Mouse (Mus musculus) stomach, embryonic 14.5 days (tissue): ENCODE data around the gene Gm19410. TPM values are rescaled to one million over a fixed set of nuclear protein-coding genes. Genes with fewer than 3 reads are reported as not detected.

Experiments used
- ATAC-seq: fragments of 200-750 bp; cut with Nextera tagmentation; 2 replicates; pipeline ENCODE4 v1.8.0; 2017; ENCODE audit warnings: low read depth, moderate TSS enrichment; ENCODE audit not compliant: insufficient number of reproducible peaks, insufficient read depth, low FRiP score
- H3K27ac ChIP-seq: fragments of 300-500 bp; sonication (generic); 2 replicates; pipeline ENCODE4 v1.5.1; 2014; ENCODE audit warnings: mild to moderate bottlenecking, low read length, moderate library complexity, mixed read lengths
- H3K27me3 ChIP-seq: fragments of 300-500 bp; sonication (generic); 2 replicates; pipeline ENCODE4 v1.6.1; 2014; ENCODE audit warnings: low read length, control low read depth, mixed read lengths; ENCODE audit not compliant: control insufficient read depth, insufficient read depth
- H3K36me3 ChIP-seq: fragments of 300-500 bp; sonication (generic); 2 replicates; pipeline ENCODE4 v1.6.1; 2014; ENCODE audit warnings: mild to moderate bottlenecking, control low read depth, low read length, moderate library complexity, mixed read lengths; ENCODE audit not compliant: control insufficient read depth, insufficient read depth
- H3K4me1 ChIP-seq: fragments of 300-500 bp; sonication (generic); 2 replicates; pipeline ENCODE4 v1.6.1; 2014; ENCODE audit warnings: low read length, control low read depth, mixed read lengths; ENCODE audit not compliant: control insufficient read depth, insufficient read depth
- H3K4me2 ChIP-seq: fragments of 300-500 bp; sonication (generic); replicated peaks from 2 replicates; pipeline ENCODE4 v1.6.1; 2014; ENCODE audit warnings: low read depth, low read length, control low read depth
- H3K4me3 ChIP-seq: fragments of 300-500 bp; sonication (generic); 2 replicates; pipeline ENCODE4 v1.5.1; 2014; ENCODE audit warnings: low read depth, low read length, control low read depth
- H3K9ac ChIP-seq: fragments of 300-500 bp; sonication (generic); replicated peaks from 2 replicates; pipeline ENCODE4 v1.6.1; 2014; ENCODE audit warnings: low read depth, mild to moderate bottlenecking, control low read depth, low read length, moderate library complexity, mixed read lengths
- H3K9me3 ChIP-seq: fragments of 300-500 bp; sonication (generic); 2 replicates; pipeline ENCODE4 v1.6.1; 2016; ENCODE audit warnings: low read depth, low read length, control low read depth; ENCODE audit not compliant: control insufficient read depth
- WGBS: fragments of 180-500 bp; shearing (Covaris S2); extraction: QIAGEN DNeasy Blood & Tissue Kit; methylation state at CpG from one replicate; pipeline ENCODE4 v1.1.7; 2014; 5-methylcytosine and 5-hydroxymethylcytosine counted together
- microRNA-seq: library from miRNA; unstranded; fragments of <30 nt; microRNA quantifications from one replicate; pipeline ENCODE4, GENCODE M21; 2016
- polyA plus RNA-seq: library from polyadenylated mRNA; unstranded; fragments of >200 nt; fragmentation: Nextera tagmentation; extraction: Ambion mirVana; gene quantifications from 2 replicates; pipeline ENCODE4 v1.2.1, GENCODE M21; 2014

The Gm19410 gene
- 0.13 and 0.14 TPM in 2 replicates for polyA plus RNA-seq

- Histone ChIP-seq H3K4me1 (no peaks in the 10 kb centered on the region), H3K9ac (no peak within 1 kb of the TSS), H3K9me3 (no peaks in the 10 kb centered on the region), H3K4me2 (peak within 1 kb of the TSS; percentile 83), H3K27ac (no peak within 1 kb of the TSS), H3K4me3 (peak within 1 kb of the TSS; percentile 31), H3K27me3 (no peaks in the 10 kb centered on the region), H3K36me3 (no peaks in the 10 kb centered on the region)
- peak; percentile 28; the same call in 1 of the 2 replicates for ATAC-seq
- WGBS = 1% methylated on average over 35 of the region's 35 CpGs
Measured at GRCm38 (mm10) chr8:35765499-35766193, at the start of gene Gm19410. Gm19410 (plus strand) TSS chr8:35765790.

GRCm38 (mm10) chr8:35730776-35731175 is 34.8 kb upstream of the Gm19410 start:
- ATAC-seq = no peak
- WGBS = 48% methylated on average over 3 of the region's 3 CpGs
- Histone ChIP-seq H3K27ac (no peak overlapping the region), H3K27me3 (no peaks in the 10 kb centered on the region), H3K9ac (no peak overlapping the region), H3K4me1 (no peaks in the 10 kb centered on the region), H3K4me2 (no peak overlapping the region), H3K36me3 (no peaks in the 10 kb centered on the region), H3K4me3 (no peak overlapping the region), H3K9me3 (no peaks in the 10 kb centered on the region)

- 62% methylated on average over 3 of the region's 3 CpGs for WGBS
- no peak overlapping the region for H3K4me3 ChIP-seq
- ATAC-seq = no peak
Measured at GRCm38 (mm10) chr8:35735438-35735837, 30.2 kb upstream of the Gm19410 start.

DNA sequence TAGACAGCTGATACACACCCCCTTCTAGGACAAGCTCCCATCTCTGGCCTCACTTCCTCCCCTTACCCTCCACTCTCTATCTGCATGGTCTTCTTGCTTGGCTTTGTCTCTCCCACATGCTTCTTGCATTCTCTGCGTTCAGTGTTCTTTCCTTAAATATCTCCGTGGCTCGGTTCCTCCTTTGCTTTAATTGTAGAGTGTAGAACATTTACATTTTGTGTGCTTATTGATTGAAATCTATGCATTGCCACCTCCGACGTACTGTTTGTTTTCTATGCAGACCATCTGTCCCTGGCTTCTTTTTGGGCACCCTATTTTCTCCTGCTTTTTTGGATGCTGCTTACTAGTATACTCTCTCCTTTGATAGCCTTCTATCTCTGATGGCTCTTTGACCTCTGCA is 9.4 kb upstream of the Gm19410 start:
- Histone ChIP-seq H3K9me3 (no peaks in the 10 kb centered on the region), H3K4me3 (no peak overlapping the region), H3K9ac (no peak overlapping the region), H3K36me3 (no peaks in the 10 kb centered on the region), H3K27ac (no peak overlapping the region), H3K4me2 (no peak overlapping the region), H3K4me1 (no peaks in the 10 kb centered on the region), H3K27me3 (no peaks in the 10 kb centered on the region)
- no peak for ATAC-seq
- WGBS = 81% methylated on average over 5 of the region's 5 CpGs

More at GRCm38 (mm10) chr8:35735438-35735837, 30.2 kb upstream of the Gm19410 start:
- no peaks in the 10 kb centered on the region for H3K9me3 ChIP-seq
- H3K27me3 ChIP-seq = no peaks in the 10 kb centered on the region
- H3K4me1 ChIP-seq = no peaks in the 10 kb centered on the region
- H3K4me2 ChIP-seq = no peak overlapping the region
- no peak overlapping the region for H3K9ac ChIP-seq
- no peak overlapping the region for H3K27ac ChIP-seq
- H3K36me3 ChIP-seq = no peaks in the 10 kb centered on the region

DNA sequence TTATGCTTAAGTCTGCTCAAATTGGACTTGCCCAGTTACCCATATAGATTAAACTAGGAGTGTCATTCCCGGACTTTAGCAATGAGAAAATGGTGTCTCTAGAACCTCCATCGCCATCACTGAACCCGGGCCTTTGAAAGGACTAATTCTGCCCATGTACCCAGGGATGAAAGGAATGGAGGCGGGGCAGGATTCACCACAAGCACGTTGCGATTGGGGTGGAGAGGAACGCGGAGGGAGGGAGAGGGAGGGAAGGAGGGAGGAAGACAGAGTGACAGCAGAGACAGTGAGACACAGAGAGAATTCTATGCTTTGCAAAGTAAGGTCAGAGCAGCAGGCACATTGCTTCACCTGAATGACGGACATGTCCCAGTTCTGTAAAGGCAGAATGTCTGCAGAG is 570 bp upstream of the Gm19410 start:
- ATAC-seq = no peak
- 5% methylated on average over 9 of the region's 9 CpGs for WGBS
- H3K9ac ChIP-seq = no peak overlapping the region
- no peaks in the 10 kb centered on the region for H3K4me1 ChIP-seq
- H3K27ac ChIP-seq = no peak overlapping the region
- H3K27me3 ChIP-seq = no peaks in the 10 kb centered on the region
- no peaks in the 10 kb centered on the region for H3K9me3 ChIP-seq
- H3K4me3 ChIP-seq = peak overlapping the region; percentile 31
- H3K36me3 ChIP-seq = no peaks in the 10 kb centered on the region
- peak overlapping the region; percentile 83 for H3K4me2 ChIP-seq

DNA sequence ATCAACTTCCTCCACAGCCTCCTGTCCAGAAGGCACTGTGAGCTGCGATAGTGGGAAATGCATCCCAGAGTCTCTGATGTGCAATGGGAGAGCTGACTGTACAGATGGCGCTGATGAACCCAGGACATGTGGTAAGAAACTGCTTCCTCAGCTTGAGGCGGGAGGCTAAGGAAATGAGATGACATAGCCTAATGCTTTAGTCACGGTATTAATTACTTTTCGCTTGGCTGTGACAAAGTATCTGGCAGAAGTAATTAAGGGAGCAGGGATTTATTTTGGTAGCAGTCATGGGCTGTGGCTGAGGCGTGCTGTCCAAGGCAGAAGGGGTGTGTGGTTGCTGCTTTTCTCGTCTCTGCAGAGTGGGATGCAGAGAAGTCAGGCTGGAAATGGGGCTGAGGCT is 7.9 kb downstream of the Gm19410 start:
- ATAC-seq = no peak
- no peaks in the 10 kb centered on the region for H3K4me1 ChIP-seq
- H3K9ac ChIP-seq = no peak overlapping the region
- H3K4me2 ChIP-seq = no peak overlapping the region
- H3K27ac ChIP-seq = no peak overlapping the region
- no peaks in the 10 kb centered on the region for H3K36me3 ChIP-seq
- no peak overlapping the region for H3K4me3 ChIP-seq
- no peaks in the 10 kb centered on the region for H3K27me3 ChIP-seq
- 53% methylated on average over 7 of the region's 7 CpGs for WGBS
- no peaks in the 10 kb centered on the region for H3K9me3 ChIP-seq

Small RNA genes lying within 50 kb of the gene (microRNA-seq; reads per million reads assigned to microRNA genes)
- not detected for gene Gm44474
